Mouse (Mus musculus): ENCODE data around the gene Zfp341. TPM values are rescaled to one million over a fixed set of nuclear protein-coding genes. Genes with fewer than 3 reads are reported as not detected.

The Zfp341 gene
- 1.1 and 4.4 TPM in 2 replicates for total RNA-seq (2014; rRNA removed; ENCODE audit: low replicate concordance)
- 0.40 and 0.54 TPM in 2 replicates for polyA plus RNA-seq (2015; fragmentation: Nextera tagmentation; extraction: Ambion mirVana)

DNA sequence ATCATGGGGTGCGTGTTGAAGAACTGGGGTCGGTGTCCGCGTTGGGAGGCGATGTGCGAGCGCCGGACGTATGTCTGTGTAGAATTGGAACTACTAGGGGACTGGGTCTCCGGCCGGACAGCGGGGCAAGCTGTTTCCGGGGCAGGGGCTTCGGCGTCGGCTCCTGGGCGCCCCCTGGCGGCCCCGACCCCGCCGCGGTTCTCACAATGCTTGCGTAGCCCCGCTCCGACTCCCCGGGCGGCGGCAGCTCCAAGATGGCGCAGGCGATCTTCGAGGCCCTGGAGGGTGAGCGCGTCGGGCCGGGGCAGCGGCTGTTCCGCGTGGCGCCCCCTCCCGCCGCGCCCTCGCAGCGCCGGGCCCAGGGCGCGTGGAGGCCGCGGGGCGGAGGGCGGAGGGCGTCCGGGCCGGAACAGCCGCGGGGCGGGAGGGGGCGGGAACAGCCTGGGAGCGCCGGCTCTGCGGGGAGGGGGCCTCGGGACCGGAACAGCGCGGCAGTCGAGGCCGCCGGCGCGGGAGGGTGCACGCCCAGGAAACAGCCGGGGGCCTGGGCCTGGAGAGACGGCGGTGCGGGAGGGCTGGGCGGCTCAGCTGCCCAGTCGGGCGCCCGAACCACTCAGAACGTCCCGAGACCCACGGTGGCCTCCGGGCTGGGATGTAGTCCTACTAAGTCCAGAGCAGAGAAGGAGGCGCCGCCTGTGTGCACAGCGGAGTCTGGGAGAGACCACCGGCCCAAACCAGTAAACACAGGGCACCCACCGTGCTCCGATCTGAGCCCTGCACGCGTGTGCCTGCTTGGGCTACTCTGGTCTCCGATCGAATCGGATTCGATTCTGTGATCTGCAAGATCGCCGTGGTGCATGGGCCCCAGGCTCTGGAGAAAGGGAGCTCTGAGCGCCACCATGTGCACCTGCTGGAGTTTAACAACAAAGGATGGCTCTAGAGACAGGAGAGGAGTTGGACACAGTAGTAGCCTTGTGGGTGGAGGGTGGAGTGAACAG, at the start of gene Zfp341, which contains the start of gene 4930519P11Rik:
Gene Zfp341 (plus strand): TSS at position 180 of the 998 bp plus-strand sequence.
Gene 4930519P11Rik (minus strand): TSS at position 320 of the 998 bp plus-strand sequence.
- Histone ChIP-seq H3K4me1 (ENCODE audit: control insufficient read depth, insufficient read depth) (peaks cover 4% of the 10 kb centered on the region; the same call in 1 of the 2 replicates), H3K4me2 (ENCODE audit: low read depth, low read length) (peak within 1 kb of the TSS; percentile 73), H3K9ac (replicated peaks; ENCODE audit: low read depth, low read length) (peak within 1 kb of the TSS; percentile 70), H3K27me3 (ENCODE audit: control insufficient read depth, insufficient read depth, low read length) (no peaks in the 10 kb centered on the region), H3K36me3 (replicated peaks; ENCODE audit: control insufficient read depth, insufficient read depth, low read length) (no peaks in the 10 kb centered on the region), H3K9me3 (replicated peaks; ENCODE audit: control insufficient read depth, low read length) (no peaks in the 10 kb centered on the region), H3K4me3 (ENCODE audit: low read depth, low read length) (peak within 1 kb of the TSS; percentile 53), H3K27ac (ENCODE audit: low read depth) (peak within 1 kb of the TSS; percentile 92)
- WGBS, result under 1% methylated on average over 74 of the region's 98 CpGs
- TF ChIP-seq EP300 (IDR thresholded peaks at IDR 0.05; ENCODE audit: low read depth) (0 out of 2 replicates have a peak, but pooled peaks have one; percentile 38), CTCF (IDR thresholded peaks at IDR 0.05; ENCODE audit: low read depth) (peak; percentile 70)
- DNase-seq (ENCODE audit: low spot score) (peak; percentile 90), ATAC-seq (ENCODE audit: insufficient read depth, low read depth) (peak; percentile 91)

DNA sequence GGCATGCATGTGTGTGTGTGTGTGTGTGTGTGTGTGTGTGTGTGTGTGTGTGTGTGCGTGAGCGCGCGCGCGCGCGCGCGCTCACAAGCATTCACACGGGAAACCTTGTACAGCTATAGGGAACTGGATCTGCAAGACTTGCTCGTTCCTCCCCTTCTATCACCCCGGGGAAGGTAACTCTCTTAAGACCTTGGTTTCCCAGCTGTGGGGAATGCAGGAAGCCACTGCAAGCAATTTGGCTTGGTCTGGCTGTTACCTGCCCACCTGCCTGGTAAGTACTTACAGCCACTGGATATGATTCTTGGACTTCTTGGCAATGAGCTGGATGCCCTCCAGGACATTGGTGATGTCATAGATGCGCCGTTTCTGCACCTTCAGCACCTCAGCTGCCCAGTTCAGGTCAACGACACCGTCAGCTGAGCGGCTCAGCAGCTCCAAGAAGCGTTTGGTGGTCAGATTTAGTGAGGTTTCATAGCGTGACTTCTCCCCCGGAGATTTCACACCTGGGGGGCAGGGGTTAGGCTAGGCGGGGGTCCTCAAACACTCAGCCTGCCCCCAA, 49.4 kb upstream of the Zfp341 start:
- ATAC-seq (ENCODE audit: insufficient read depth, low read depth), result no peak
- Histone ChIP-seq H3K4me2 (ENCODE audit: low read depth, low read length) (no peak overlapping the region), H3K27ac (ENCODE audit: low read depth) (no peak overlapping the region), H3K27me3 (ENCODE audit: control insufficient read depth, insufficient read depth, low read length) (no peaks in the 10 kb centered on the region), H3K36me3 (replicated peaks; ENCODE audit: control insufficient read depth, insufficient read depth, low read length) (0 out of 2 replicates have a peak, but pooled peaks cover 10% of the 10 kb centered on the region), H3K4me1 (ENCODE audit: control insufficient read depth, insufficient read depth) (peaks cover 20% of the 10 kb centered on the region; the same call in 1 of the 2 replicates), H3K4me3 (ENCODE audit: low read depth, low read length) (no peak overlapping the region), H3K9ac (replicated peaks; ENCODE audit: low read depth, low read length) (no peak overlapping the region), H3K9me3 (replicated peaks; ENCODE audit: control insufficient read depth, low read length) (no peaks in the 10 kb centered on the region)
- DNase-seq (ENCODE audit: low spot score), result no peak
- WGBS, result 89% methylated on average over 22 of the region's 22 CpGs
- TF ChIP-seq CTCF (IDR thresholded peaks at IDR 0.05; ENCODE audit: low read depth), result no peak
- no peak for TF ChIP-seq EP300 (IDR thresholded peaks at IDR 0.05; ENCODE audit: low read depth)

DNA sequence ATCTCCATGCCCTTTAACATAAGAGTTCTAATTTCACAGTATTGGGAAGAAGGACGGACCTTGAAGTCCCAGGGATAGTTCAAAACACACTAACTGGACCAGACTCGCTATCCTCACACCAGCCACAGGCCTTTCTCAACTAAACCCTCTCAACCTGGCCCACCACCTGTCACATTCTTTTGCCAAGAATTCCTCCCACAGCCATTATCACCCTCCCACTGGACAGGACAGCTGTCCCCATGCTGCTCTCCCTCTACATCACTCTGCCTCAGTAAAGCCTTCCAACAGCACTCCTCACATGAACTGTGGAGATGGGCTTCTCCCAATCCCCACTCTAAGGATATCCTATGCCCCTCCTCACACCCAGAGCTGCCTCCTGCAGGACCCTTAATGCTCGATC, 47.5 kb upstream of the Zfp341 start:
- no peak for ATAC-seq (ENCODE audit: insufficient read depth, low read depth)
- TF ChIP-seq CTCF (IDR thresholded peaks at IDR 0.05; ENCODE audit: low read depth), result no peak
- TF ChIP-seq EP300 (IDR thresholded peaks at IDR 0.05; ENCODE audit: low read depth), result no peak
- H3K27me3 ChIP-seq (ENCODE audit: control insufficient read depth, insufficient read depth, low read length), result no peaks in the 10 kb centered on the region

DNA sequence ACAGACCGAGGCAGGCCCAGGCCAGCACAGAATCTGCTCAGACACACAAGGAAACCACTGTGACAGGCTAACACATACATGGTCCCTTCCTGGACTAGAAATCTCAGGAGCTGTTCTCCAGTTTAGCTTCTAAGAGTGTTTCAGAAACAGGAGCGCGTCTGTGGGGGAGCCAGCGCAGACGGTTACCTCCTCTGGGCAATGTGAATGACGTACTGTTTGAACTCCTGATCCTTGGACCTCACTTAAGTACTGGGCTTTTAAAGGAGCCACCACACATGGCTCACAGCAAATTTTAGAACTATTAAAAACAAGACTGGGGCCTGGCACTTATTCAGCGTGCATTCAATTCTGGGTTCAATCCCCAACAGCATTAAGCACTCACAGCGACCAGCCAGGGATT, 46.5 kb upstream of the Zfp341 start:
- H3K9me3 ChIP-seq (replicated peaks; ENCODE audit: control insufficient read depth, low read length), result no peaks in the 10 kb centered on the region
- H3K9ac ChIP-seq (replicated peaks; ENCODE audit: low read depth, low read length), result no peak overlapping the region
- WGBS, result 72% methylated on average over 8 of the region's 8 CpGs
- H3K4me1 ChIP-seq (ENCODE audit: control insufficient read depth, insufficient read depth), result peaks cover 21% of the 10 kb centered on the region; the same call in 1 of the 2 replicates
- H3K4me3 ChIP-seq (ENCODE audit: low read depth, low read length), result no peak overlapping the region
- no peaks in the 10 kb centered on the region for H3K27me3 ChIP-seq (ENCODE audit: control insufficient read depth, insufficient read depth, low read length)
- TF ChIP-seq CTCF (IDR thresholded peaks at IDR 0.05; ENCODE audit: low read depth) (no peak), EP300 (IDR thresholded peaks at IDR 0.05; ENCODE audit: low read depth) (no peak)
- H3K27ac ChIP-seq (ENCODE audit: low read depth), result no peak overlapping the region
- DNase-seq (ENCODE audit: low spot score) (no peak), ATAC-seq (ENCODE audit: insufficient read depth, low read depth) (no peak)
- 0 out of 2 replicates have a peak, but pooled peaks cover 10% of the 10 kb centered on the region for H3K36me3 ChIP-seq (replicated peaks; ENCODE audit: control insufficient read depth, insufficient read depth, low read length)
- no peak overlapping the region for H3K4me2 ChIP-seq (ENCODE audit: low read depth, low read length)

More for the DNA sequence above, 47.5 kb upstream of the Zfp341 start:
- H3K4me1 ChIP-seq (ENCODE audit: control insufficient read depth, insufficient read depth), result peaks cover 21% of the 10 kb centered on the region; the same call in 1 of the 2 replicates
- H3K36me3 ChIP-seq (replicated peaks; ENCODE audit: control insufficient read depth, insufficient read depth, low read length), result 0 out of 2 replicates have a peak, but pooled peaks cover 10% of the 10 kb centered on the region
- no peak for DNase-seq (ENCODE audit: low spot score)
- no peaks in the 10 kb centered on the region for H3K9me3 ChIP-seq (replicated peaks; ENCODE audit: control insufficient read depth, low read length)
- no peak overlapping the region for H3K27ac ChIP-seq (ENCODE audit: low read depth)
- no peak overlapping the region for H3K4me2 ChIP-seq (ENCODE audit: low read depth, low read length)
- 82% methylated on average over 3 of the region's 3 CpGs for WGBS
- H3K9ac ChIP-seq (replicated peaks; ENCODE audit: low read depth, low read length), result no peak overlapping the region
- H3K4me3 ChIP-seq (ENCODE audit: low read depth, low read length), result no peak overlapping the region

DNA sequence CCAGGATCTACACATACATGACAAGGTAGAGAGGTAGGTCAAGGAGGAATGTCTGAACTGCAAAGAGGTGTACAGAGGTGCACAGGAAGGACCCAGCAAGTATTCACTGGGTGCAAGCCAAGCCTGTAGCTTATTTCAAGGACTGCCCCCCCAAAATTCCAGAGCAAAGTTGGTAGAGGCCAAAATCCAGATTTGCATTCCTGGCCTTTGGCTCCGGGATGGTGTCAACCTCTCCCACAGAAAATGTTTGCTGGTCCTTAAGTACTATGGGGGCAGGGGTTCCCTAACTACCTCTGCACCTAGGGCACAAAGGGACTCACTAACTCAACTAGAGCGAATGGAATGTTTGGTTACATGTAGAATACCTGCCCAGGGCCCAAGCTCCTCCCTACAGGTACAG, 45.3 kb upstream of the Zfp341 start:
- DNase-seq (ENCODE audit: low spot score), result no peak
- Histone ChIP-seq H3K27me3 (ENCODE audit: control insufficient read depth, insufficient read depth, low read length) (no peaks in the 10 kb centered on the region), H3K27ac (ENCODE audit: low read depth) (peak overlapping the region; percentile 82), H3K4me3 (ENCODE audit: low read depth, low read length) (0 out of 2 replicates have a peak overlapping the region, but pooled peaks have one; percentile 82), H3K9me3 (replicated peaks; ENCODE audit: control insufficient read depth, low read length) (no peaks in the 10 kb centered on the region), H3K9ac (replicated peaks; ENCODE audit: low read depth, low read length) (0 out of 2 replicates have a peak overlapping the region, but pooled peaks have one; percentile 9), H3K4me1 (ENCODE audit: control insufficient read depth, insufficient read depth) (peaks cover 21% of the 10 kb centered on the region; the same call in 1 of the 2 replicates), H3K4me2 (ENCODE audit: low read depth, low read length) (peak overlapping the region; percentile 98), H3K36me3 (replicated peaks; ENCODE audit: control insufficient read depth, insufficient read depth, low read length) (0 out of 2 replicates have a peak, but pooled peaks cover 8% of the 10 kb centered on the region)
- 52% methylated on average over 2 of the region's 2 CpGs for WGBS
- TF ChIP-seq EP300 (IDR thresholded peaks at IDR 0.05; ENCODE audit: low read depth), result no peak
- TF ChIP-seq CTCF (IDR thresholded peaks at IDR 0.05; ENCODE audit: low read depth), result no peak
- no peak for ATAC-seq (ENCODE audit: insufficient read depth, low read depth)
